Mouse (Mus musculus) layer of hippocampus, adult 9-11 months (tissue): ENCODE results near the gene Adamtsl1.

Experiments
- DNase-seq: peaks from one replicate; pipeline ENCODE4 v3.0.0; 2022

Gene Adamtsl1

GRCm38 (mm10) chr4:85677621-85678020 is 163.6 kb downstream of the Adamtsl1 start:
- DNase-seq = no peak

- no peak for DNase-seq
Measured at GRCm38 (mm10) chr4:85686160-85686559, 172.2 kb downstream of the Adamtsl1 start.

- no peak for DNase-seq
Measured at GRCm38 (mm10) chr4:85695237-85695636, 181.3 kb downstream of the Adamtsl1 start.

- DNase-seq = peak; percentile 9
Measured at GRCm38 (mm10) chr4:85707352-85708057, 193.5 kb downstream of the Adamtsl1 start.

- no peak for DNase-seq
Measured at GRCm38 (mm10) chr4:85709636-85710035, 195.7 kb downstream of the Adamtsl1 start.

- DNase-seq = peak; percentile 30
Measured at GRCm38 (mm10) chr4:85724999-85725398, 211.0 kb downstream of the Adamtsl1 start.

- DNase-seq = no peak
Measured at GRCm38 (mm10) chr4:85727731-85728130, 213.8 kb downstream of the Adamtsl1 start.

- DNase-seq = no peak
Measured at GRCm38 (mm10) chr4:85728416-85728815, 214.4 kb downstream of the Adamtsl1 start.

- DNase-seq = no peak
Measured at GRCm38 (mm10) chr4:85740478-85740877, 226.5 kb downstream of the Adamtsl1 start.

- DNase-seq = no peak
Measured at GRCm38 (mm10) chr4:85741825-85742391, 227.9 kb downstream of the Adamtsl1 start.

- no peak for DNase-seq
Measured at GRCm38 (mm10) chr4:85743427-85743826, 229.5 kb downstream of the Adamtsl1 start.

- no peak for DNase-seq
Measured at GRCm38 (mm10) chr4:85762684-85763083, 248.7 kb downstream of the Adamtsl1 start.

- DNase-seq = no peak
Measured at GRCm38 (mm10) chr4:85763161-85764014, 249.4 kb downstream of the Adamtsl1 start.

GRCm38 (mm10) chr4:85764015-85764450 is 250.1 kb downstream of the Adamtsl1 start:
- no peak for DNase-seq

GRCm38 (mm10) chr4:85764476-85764875 is 250.5 kb downstream of the Adamtsl1 start:
- DNase-seq = no peak

GRCm38 (mm10) chr4:85767666-85768065 is 253.7 kb downstream of the Adamtsl1 start:
- no peak for DNase-seq

GRCm38 (mm10) chr4:85768107-85768506 is 254.1 kb downstream of the Adamtsl1 start:
- DNase-seq = peak; percentile 42

GRCm38 (mm10) chr4:85782511-85782910 is 268.5 kb downstream of the Adamtsl1 start:
- DNase-seq = no peak

GRCm38 (mm10) chr4:85783768-85784379 is 269.9 kb downstream of the Adamtsl1 start:
- no peak for DNase-seq

- DNase-seq = no peak
Measured at GRCm38 (mm10) chr4:85784428-85784827, 270.5 kb downstream of the Adamtsl1 start.

GRCm38 (mm10) chr4:85790226-85790625 is 276.3 kb downstream of the Adamtsl1 start:
- DNase-seq = no peak

- peak; percentile 71 for DNase-seq
Measured at GRCm38 (mm10) chr4:85801805-85802204, 287.8 kb downstream of the Adamtsl1 start.

- peak; percentile 32 for DNase-seq
Measured at GRCm38 (mm10) chr4:85814418-85814817, 300.4 kb downstream of the Adamtsl1 start.
